Mouse (Mus musculus) thymus, postnatal 25 days (tissue): ENCODE results near the gene Cd5.

Source experiments
- DNase-seq: peaks from one replicate; pipeline ENCODE4 v3.0.0; 2022

The Cd5 gene

GRCm38 (mm10) chr19:10757526-10757925, 18.7 kb upstream of the Cd5 start:
- no peak for DNase-seq

DNA sequence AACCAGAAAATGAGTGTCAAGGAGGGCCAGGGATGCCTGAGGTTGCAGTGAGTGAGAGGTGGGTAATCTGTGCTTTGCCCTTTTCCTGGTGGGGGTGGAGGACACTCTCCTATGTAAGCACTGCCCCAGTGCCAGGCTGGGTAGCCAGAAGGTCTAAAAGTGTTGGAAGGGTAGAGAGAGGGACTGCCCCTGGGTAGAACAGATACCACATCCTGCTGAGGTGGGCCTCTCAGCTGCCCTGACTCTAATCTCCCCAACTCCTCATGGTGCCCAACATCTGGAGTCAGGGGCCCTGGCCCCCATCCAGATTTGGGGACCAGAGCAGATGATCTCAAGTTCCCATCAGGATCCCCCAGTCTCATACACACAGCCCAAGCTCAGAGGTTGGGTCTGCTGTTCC, 18.3 kb upstream of the Cd5 start:
- DNase-seq, result no peak

DNA sequence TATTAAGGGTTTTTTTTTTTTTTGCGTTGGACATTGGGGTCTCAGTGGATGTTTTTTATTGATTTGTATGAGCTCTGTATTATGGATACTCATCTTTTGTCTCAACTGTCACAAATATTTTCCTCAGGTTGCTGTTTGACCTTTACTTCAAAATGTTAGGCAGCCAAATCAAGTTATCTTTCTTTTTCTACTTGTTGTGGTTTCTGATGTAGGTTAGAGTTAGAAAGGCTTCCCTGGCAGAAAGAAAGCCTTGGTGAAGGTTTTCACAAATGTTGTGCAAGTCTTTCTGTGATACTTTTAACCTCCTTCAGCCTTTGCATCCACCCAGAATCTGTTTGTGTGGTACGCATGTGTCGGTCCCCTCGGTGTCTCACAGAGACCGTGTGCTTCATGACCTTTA, 13.8 kb upstream of the Cd5 start:
- no peak for DNase-seq

- no peak for DNase-seq
Measured at GRCm38 (mm10) chr19:10752106-10752505, 13.3 kb upstream of the Cd5 start.

DNA sequence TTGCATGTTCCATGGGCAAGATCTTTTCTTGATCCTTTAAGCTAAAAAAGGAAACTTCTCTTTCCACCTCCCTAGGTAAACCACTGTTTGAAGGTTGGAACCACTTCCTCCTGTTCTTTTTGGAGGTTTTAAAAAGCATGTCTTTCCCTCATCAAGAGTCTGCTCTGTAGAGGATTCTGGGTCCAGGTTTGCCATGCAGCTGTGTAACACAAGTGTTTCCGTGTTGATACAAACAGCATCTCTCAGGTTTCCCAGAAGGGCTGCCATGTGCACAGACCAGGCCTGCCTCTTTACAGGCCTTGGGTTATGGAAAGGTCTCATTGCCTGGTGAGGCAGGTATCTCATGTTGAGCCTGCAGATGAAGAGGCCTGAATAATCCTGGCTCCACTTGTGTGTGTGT, 12.8 kb upstream of the Cd5 start:
- DNase-seq, result peak; percentile 60

- no peak for DNase-seq
Measured at GRCm38 (mm10) chr19:10750161-10750560, 11.4 kb upstream of the Cd5 start.

GRCm38 (mm10) chr19:10749295-10749694, 10.5 kb upstream of the Cd5 start:
- no peak for DNase-seq

- no peak for DNase-seq
Measured at GRCm38 (mm10) chr19:10748401-10749102, 9.8 kb upstream of the Cd5 start.

DNA sequence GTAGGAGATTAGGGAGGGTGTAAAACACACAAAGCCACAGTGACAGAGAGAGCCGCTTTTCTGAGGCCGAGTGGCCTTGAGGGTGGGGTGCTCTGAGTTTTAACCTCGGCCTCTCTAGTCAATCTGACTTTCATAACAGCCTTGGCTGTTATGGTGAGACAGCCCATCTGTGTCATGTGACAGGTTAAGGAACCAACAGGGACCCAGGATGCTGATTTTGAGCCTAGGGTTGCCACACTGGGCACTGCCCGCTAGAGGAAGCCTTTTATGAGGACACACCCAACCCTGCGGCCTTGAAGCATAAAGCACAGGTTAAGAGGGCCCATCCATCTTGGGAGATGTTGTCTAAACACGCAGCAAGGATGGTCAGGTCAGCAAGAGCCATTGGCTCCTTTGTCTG, 8.9 kb upstream of the Cd5 start:
- no peak for DNase-seq

GRCm38 (mm10) chr19:10747182-10747581, 8.4 kb upstream of the Cd5 start:
- DNase-seq, result no peak

DNA sequence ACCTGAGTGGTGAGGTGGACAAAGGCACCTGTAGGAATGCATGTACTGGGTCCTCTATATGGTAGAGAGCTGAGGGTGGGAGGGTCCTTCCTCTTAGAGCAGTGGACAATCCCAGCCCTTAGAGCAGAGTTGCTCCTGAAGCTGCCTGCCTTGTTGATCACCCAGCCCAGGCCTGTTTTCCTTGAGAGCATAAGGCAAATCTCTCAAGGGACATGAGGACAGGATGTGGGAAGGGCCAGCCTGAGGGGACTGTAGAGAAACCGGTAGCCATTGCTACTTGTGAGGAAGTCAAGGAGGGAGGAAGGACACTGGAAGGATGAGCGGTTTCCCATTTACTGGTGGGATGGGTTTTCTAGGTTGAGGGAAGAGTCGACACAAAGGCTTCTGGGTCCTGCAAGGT, 3.8 kb upstream of the Cd5 start:
- no peak for DNase-seq

- no peak for DNase-seq
Measured at GRCm38 (mm10) chr19:10742145-10742544, 3.3 kb upstream of the Cd5 start.

DNA sequence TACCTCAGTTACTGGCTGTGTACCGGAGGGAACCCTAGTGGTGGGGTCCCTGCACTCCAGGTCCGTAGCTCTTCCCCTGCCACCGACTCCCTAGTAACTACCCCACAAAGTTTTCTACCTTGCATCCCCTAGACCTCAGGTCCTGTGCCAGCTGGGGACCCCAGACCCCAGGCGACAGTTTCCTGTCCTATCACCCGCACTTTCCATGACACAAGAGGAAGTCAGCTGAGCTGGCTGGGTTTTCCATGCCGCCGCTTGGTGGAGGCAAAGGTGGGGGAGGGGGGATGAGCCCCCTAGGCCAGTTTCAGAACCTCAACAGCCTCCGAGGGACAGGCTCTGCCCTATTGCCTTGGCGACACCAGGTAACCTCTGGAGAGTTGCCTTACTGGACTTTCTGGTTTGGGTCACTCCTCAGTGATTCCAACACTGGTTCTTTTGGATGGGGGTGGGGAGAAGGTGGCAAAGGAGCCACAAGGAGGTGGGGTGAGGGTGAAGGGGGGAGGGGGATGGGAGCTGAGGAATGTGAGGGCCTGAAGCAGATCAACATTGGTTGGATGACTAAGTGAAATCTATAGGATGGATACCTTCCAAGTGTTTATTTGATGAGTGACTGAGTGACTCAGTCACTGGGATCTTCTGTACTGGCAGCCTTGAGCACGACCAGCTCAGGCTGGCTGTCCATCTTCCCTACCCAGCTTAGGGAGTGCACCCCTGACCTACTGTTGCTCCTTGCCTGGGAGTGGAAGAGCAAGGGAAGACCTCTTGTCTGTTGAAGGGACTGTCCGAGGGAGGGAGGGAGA, 2.0 kb upstream of the Cd5 start:
- DNase-seq, result peak; percentile 81

- DNase-seq, result no peak
Measured at GRCm38 (mm10) chr19:10739916-10740315, 1.1 kb upstream of the Cd5 start.

DNA sequence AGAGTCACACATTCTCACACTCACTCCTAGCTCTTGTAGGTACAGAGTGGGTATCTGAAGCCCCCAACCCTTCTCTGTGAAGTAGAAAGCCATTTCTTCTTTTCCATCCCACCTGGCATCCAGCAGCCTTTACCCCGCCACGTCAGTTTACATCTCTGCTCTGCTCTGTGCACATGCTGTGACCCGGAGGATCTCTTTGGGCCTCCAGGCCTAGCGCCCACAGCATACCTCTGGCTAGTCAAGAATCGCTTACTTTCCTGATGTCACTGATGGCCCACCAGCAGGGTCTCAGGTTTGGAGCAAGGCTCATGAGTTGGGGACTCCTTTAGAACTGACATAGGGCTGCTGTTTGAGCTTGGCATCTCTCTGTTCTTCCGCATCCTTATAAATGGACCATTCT, 764 bp downstream of the Cd5 start:
- DNase-seq, result no peak

GRCm38 (mm10) chr19:10735861-10736260, 2.9 kb downstream of the Cd5 start:
- DNase-seq, result no peak

DNA sequence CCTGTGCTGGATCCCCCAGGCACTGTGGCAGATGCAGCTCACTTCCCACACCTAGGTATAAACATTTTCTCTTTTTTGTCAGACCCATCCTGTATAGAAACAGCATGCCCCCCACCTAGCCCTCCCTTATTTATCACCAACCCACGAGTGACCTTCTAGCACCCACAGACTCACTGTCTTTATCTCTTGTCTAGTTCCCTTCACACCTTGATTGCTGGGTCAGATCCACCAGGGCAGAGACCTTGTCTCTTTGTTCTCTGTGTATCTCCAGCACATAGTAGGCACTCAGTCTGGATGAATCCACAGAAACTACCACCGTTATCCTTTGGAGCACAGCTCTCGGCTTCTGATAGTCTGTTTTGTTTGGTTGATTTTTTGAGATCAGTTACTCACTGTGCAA, 3.7 kb downstream of the Cd5 start:
- DNase-seq, result no peak

DNA sequence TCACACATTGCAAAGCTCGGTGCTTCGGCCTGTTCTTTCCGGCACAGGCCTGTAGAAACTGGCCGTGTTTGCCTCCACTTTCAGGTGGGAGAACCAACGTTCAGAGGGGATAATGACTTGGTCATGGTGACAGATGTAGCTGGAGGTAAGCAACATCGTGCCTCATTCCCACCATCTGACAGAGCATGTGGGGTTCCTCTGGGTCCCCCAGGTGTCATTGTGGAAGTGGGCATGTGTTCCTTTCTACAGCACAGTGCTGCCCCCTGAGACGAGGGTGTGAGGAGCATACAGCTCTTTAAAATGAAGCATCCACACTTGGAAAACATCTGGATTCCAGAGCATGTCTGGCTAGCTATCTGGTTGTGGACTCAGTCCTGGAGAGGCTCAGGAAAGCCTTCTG, 4.2 kb downstream of the Cd5 start:
- DNase-seq, result no peak

DNA sequence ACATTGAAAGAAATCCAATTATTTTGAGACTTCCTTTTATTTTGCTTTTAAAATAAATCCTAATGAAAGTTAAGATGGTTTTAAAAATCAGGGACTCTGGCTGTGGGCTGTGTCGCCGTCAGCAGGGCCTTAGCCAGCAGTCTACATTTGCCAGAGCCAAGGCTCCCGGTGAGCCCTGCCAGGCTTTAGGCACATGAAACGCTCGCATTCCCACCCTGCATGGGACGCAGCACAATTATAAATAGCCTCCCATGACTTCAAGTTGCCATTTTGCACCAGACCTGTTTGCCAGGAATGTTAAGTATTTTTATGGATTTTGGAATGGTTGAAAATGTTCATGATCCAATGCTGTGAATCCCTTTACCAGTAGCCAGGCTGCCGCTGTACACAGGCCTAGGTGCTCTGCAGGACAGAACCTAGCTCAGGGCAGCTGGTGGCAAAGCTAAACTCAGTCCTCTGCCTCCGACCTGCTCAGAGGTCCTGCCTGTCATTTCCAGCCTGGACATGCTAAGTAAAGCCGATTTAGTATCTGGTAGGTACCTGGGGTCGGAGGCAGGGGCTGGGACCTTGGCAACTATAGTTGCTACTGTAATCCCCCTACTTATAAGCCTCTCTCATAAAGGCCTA, 5.2 kb downstream of the Cd5 start:
- no peak for DNase-seq

DNA sequence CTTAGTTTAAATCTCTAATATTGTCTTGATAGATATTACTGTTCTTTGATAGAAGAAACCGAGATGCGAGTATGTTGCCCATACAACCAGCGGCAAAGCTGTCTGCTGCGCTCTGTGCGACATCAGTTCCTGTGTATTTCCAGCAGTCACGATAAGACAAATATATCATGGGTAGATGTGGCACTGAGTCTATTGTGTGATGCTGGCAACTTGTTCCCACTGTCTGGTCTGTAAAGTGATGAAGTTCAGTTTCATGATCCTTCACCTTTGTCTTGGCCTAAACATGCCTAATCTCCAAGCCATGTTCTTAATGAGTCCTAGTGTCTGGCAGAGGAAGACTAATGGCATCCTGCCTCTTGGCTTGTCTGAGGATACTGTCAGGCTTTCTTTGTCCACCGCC, 6.1 kb downstream of the Cd5 start:
- no peak for DNase-seq

GRCm38 (mm10) chr19:10731975-10732374, 6.8 kb downstream of the Cd5 start:
- no peak for DNase-seq

- DNase-seq, result no peak
Measured at GRCm38 (mm10) chr19:10730469-10730868, 8.3 kb downstream of the Cd5 start.

DNA sequence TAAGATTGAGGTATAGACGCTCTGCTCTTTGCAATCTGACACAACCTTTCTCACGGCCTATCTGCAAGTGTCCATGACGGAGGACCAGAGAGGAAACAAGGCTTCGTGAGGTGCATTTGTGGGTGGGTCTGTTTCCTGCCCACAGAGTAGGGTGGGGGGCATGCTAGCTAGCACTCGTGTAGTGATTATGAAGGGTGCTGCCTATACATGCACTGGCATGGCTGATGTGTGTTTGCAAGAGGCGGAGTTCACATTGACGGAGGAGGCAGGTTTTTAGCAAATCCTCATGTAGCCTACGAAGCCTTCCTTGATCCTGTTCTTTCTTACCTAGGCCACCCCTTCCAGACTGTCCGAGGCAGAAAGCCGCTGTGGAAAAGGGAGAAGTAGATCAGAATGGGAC, 8.9 kb downstream of the Cd5 start:
- DNase-seq, result no peak
